Mouse (Mus musculus): ENCODE data around the gene Prkaa2.

The Prkaa2 gene

DNA sequence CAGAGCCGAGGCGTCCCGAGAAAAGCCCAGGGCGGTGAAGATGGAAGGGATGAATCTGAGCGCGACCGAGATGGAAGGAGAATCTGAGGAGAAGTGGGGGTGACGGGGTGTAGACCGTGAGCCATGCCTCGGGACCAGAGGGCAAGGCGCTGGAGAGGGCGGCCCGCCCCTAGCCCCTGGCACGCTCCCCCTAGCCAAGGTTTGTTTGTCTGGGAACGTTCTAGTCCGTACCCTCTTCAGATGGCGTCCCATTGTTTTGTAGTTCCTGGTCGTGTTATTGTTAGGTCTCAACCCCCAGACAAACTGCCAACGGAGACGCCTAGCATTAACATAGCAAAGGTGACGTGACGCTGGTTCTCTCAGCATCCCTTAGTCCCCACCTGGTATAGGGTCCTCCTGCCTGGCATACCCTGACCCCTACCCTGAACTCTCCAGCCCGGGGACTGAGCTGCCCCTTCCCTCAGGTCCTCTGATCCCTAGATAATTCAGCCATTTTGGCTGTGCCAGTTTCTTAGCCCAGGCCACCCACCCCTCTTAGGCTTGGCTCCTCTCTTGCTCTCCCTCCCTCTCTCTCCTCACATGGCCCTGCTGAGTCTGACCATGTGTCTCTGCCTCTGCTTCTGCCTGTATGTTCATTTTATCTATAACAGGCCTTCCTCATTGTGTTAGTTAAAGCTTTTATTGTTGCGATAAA lies 447 bp upstream of the Prkaa2 start:
- peak; percentile 42 to 52 for DNase-seq (ENCODE audit: low spot score in 2 of 2)

DNA sequence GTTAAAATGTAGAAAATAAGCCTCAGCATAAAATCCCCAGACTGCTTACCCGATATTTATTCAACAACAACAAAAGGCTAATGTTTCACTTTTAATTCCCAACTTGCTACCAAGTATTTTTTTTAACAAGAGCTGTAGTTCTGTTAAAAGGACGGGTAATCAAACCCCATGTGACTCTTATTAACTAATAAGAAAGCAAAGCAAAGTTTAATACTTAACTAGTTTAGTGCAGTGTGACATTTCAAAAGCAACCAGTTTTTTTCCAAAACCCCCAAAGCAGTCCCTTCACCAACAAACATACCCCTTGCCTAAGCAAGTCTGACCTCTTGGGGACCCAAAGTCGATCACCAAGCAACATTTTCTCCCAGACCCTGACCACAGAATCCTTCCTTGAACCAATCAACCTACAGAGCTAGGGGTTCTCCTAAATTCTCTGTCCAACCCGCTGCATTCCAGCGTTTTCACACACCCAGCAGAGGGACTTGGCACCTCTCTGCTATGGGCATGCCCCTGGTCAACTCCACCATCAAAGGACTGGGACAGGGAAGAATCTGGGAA lies 970 bp downstream of the Prkaa2 start:
- DNase-seq (ENCODE audit: low spot score in 2 of 2) = no peak

DNA sequence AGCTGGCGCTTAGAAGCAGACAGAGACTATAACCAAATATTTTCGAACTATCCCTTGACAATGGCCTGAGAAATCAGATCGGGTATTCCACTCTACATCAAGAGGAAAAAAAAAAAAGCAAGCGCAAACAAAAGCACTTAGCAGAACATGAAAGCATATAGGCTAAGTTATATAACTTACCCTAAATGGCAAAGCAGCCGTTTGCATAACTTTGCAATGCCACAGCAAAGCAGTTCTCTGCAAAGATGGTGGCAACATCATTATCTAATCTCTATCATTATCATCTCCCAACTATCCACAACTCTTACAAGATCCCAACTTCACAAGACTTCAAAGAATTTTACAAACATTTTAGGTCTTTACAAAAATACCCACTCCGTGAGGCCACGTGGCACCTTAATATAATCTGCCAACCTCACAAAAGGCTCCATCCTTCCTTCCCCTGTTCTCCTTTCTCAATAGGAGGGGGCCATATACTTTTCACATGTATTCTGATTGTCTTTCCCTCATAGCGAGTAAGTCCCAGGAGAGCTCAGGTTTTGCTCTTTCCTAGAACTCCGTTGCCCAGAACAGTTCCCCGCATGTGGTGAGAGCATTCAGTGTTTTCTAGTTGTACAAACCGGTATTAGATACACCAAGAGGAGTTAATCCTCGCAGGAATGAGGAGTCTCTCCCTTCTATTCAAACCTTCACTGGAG lies 1.6 kb downstream of the Prkaa2 start:
- DNase-seq (ENCODE audit: low spot score in 2 of 2) = no peak

DNA sequence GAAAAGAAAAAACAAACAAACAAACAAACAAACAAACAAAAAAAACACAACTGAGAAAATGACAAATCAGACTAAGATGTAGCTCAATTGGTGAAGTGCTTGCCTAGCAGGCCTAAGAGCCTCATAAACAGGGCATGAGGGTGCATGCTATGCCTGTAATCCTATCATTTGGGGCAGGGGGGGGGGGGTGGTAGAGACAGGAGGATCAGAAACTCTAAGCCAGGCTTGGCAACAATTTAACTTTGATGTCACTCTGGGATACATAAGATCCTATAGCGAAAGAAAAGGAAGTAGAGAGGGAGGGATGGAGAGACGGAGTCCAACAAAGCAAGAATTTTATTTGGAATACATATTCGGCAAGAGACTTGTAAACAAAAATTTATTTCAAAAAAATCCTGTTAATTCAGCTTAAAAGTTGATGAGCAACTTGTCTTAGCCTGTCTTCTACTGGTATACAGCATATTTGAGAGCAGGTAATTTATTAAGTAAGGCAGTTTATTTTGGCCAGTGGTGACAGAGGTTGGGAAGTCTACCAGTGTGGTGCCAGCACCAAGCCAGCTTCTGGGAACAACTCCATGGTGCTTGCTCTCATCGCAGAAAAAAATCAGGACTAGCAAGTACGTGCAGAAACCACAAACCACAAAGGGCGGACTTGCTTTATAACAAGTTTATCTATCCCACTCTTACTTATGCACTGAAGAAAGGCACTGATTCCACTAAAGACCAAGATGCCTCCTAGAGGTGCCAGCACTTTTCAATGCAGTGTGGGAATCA lies 5.4 kb downstream of the Prkaa2 start:
- DNase-seq (ENCODE audit: low spot score in 2 of 2) = no peak

DNA sequence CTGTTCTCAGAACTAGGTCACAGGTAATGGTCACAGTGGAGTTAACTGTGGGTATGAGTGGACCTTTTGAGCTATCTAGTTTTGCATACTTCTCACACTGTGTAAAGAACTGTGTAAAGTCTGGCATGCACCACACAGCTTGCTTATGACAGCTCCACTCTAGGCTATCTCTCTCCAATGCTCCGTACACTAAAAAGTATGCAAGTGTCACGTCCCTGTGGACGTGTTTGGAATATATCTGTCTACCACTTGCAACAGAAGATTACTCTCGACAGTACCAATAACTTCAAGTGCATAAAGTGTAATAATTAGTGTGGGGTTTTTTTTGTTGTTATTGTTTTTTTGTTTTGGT lies 8.4 kb downstream of the Prkaa2 start:
- DNase-seq (ENCODE audit: low spot score in 2 of 2) = no peak

DNA sequence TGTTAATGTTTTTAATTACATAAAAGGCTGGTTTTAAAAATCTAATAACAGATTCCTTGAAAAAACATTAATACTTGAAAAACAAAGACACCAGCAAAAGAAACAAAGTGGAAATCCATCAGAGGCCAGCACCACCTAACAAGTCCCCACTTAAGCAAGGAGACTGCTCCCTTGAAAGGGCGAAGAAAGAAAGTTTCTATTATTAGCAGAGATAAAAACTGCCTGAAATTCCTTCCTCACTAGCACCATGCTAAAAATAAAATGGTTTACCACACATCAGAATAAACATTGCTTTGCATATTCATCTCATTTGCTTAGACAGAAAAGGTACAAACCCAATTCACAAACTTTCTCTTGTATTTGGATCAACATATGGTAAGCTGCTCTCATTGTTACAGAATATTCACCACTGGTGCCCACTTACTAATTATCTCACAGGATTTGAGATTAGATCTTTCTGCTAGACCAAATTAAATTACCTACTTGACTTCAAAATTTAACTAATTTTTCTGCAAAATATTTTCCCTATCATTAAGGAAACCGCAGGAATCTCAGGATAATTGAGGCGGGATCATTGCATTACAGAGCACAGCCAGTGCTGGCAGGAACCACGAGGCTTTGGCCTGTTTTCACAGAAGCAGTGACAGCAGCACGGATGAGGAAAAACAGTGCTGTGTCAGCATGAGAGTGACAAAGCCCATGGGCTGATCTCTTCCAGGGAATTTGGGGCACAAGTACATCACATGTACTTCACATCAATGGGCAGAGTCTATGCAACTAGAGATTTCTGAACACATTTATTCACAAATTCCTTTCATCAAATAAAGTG lies 9.0 kb downstream of the Prkaa2 start:
- DNase-seq (ENCODE audit: low spot score in 2 of 2) = no peak

DNA sequence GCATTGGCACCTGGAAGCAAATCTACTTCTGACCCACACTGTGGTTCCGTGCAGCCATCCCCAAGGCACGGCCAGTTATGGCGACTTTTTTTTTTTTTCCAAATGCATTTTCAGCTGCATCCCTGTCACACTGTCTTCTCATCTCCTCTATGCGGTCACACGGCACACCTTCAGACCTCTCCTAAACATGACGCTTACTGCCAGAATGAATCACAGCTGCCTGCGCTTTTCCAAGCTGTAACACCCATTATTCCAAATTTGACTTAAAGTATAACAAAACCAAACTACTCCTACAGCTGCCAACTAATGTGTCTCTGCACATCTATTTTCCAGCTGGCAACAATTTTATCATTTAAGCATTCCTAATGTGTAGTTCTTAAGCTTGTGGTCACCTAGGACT lies 11.0 kb downstream of the Prkaa2 start:
- DNase-seq (ENCODE audit: low spot score in 2 of 2) = no peak

DNA sequence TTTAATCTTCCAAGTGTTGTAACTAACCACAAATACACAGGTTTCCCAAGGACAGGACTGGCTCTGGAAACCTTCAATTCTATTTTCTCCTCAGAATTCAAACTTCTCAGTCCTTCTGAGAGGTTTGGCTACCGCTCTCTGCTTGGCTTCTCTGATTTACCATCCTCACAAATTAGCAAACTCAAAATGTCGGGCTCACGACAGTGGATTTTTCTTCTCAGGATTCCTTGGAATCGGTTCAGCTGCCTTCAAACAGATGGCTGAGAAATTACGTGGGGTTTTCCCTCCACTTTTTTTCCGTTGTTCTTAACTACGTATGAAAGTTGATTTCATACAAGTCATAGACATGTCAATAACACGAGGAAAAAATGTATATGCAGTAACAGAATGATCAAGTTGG lies 11.5 kb downstream of the Prkaa2 start:
- no peak for DNase-seq (ENCODE audit: low spot score in 2 of 2)

DNA sequence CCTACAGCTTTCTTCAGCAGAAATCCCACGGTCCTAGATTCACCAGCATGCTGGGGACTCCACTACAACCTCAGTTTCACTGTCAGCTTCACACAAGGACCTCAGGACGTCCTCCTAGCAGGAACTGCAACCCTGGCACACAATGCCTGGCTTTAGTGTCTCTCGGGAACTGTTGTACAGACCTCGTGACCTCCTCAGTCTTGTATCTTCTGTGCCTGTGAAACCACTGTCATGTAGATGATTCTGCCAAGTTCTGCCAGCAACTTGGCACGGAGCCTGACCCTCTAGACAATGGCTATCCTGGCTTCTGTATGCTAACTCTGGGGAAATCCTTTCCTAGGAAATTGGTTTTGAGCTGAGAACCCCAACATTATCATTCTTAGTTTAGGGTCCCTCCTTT lies 14.4 kb downstream of the Prkaa2 start:
- DNase-seq (ENCODE audit: low spot score in 2 of 2) = no peak

DNA sequence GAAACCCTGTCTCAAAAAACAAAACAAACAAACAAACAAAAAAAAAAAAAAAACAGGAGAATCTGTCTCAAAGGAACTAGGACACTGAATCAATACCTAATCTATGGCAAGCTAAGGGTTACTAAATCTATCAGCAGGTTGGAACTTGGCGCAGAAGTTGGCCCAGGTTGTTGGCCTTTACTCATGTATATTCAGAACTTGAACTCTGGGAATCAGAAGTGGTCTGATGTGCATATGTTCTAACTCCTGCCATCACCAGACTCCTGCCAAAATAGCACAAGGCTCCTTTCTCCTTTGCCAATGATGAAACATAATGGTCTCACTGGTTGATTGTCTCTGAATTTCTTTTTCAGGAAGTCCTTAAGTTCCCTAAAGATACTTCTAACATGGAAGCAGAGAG lies 15.7 kb downstream of the Prkaa2 start:
- DNase-seq (ENCODE audit: low spot score in 2 of 2) = no peak

DNA sequence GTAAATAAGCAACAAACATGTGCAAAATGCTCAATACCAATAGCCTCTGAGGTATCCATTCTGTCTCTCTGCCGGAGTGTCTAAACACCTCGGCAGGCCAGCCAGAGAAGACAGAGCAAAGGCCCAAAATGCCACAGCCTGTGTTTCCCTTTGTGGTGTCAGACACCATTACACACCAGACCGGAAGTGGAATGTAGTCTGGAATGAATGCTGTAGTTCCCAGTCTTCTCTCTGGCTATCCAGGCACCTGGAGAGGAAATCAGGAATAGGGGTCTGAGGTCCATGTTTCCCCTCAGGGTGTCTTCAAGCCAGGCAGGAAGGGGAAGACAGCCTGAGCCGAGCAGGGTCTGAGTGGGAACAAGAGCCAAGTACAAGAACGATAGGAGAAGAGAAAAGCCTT lies 19.3 kb downstream of the Prkaa2 start:
- DNase-seq (ENCODE audit: low spot score in 2 of 2) = no peak

DNA sequence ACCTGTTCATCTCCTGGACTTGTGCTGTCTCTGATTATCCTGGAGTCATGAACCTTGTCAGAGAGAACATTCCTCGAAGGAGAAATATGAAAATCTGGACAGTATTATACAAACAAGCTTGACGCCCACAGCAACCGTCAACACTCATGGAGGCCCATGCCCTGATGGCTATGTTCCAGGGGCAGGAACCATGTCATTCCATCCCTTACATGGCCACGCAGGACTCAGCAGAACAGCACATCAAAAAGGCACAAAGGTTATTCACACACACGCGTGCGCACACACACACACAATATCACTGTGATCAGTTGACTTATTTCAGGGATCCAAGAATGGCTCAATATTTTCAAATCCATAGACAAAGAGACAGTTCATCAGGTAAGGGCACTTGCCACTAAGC lies 20.3 kb downstream of the Prkaa2 start:
- no peak for DNase-seq (ENCODE audit: low spot score in 2 of 2)

DNA sequence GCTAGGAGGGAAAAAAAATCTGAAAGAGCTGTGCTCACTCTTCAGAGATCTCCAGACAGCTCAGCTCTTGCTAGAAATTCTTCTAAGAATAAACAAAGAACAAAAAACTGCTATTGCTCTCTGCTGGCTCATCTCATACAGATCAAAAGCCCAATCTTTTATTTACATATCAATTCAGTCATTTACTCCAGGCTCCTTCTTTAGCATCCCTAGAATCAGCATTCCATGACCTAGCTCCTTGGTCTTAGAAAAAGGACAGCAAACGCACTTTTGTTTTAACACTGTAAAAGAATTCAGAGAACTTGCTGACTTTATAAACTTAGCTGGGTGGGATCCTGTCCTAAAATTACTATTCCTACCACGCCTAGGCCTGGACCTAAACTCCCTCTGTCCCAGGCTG lies 21.0 kb downstream of the Prkaa2 start:
- DNase-seq (ENCODE audit: low spot score in 2 of 2) = no peak

DNA sequence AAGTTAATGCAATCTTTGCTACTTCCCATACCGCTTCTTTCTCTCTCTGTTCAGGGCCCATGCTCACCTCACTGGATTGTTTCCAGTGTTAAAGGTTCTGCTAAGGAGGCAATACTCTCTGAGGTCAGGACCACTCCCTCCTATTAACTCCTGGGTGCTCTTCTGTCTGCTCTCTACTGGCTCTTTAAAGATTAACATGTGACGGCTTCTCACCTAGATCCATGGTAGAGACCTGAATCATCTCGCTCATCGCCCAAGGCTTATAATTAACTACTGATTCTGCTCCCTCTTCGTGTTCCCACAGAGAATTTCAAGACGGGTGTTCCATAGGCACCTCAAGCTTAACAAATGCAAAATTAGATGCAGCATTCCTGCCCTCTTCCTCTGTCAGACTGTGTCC lies 33.5 kb downstream of the Prkaa2 start:
- no peak for DNase-seq (ENCODE audit: low spot score in 2 of 2)

DNA sequence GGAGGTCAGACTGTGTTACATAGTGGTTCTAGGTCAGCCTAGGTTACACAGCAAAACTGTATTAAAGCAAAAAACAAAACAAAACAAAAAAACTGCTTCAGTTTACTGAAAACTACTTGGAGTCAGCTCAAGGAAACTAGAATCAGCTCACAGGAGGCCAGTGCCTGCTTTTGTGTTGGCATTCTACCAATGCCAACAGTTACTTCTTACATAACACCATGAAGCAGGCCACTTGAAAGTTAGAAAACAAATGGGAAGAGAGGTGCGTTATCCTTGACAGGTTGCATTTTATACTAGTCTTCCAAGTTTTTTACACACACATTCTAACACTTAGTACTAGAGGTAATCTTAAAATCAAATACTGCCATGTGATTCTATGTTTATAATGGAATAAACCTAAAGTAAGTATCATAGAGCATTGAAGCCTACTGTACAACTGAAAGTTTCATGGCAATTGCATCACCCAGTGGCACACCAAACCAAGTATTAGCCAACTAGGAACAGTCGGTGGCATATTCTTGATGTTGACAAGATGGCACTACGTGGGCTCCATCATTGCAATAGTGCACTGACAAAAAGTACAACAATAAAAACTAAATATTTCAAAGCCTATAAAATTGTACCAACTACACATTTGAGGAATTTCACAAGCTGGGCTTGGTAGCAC lies 37.8 kb downstream of the Prkaa2 start:
- DNase-seq (ENCODE audit: low spot score in 2 of 2) = no peak

DNA sequence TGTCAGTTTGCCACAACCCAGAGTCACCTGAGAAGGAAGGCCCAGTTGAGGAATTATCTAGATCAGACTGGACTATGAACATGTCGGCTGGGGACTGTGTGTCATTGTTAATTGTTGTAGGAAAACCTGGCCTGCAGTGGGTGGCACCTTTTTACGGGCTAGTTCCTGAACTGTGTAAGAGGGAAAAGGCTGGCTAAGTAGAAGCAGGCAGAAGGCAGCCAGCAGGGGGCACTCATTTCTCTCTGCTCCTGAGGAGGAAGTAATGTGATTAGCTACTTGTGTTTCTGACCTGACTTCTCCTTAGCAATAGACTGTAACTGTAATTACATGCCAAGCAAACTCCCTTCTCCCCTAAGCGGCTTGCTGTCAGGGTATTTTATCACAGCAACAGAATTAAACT lies 38.7 kb downstream of the Prkaa2 start:
- DNase-seq (ENCODE audit: low spot score in 2 of 2) = peak in 1 of 2 experiments; percentile 53

DNA sequence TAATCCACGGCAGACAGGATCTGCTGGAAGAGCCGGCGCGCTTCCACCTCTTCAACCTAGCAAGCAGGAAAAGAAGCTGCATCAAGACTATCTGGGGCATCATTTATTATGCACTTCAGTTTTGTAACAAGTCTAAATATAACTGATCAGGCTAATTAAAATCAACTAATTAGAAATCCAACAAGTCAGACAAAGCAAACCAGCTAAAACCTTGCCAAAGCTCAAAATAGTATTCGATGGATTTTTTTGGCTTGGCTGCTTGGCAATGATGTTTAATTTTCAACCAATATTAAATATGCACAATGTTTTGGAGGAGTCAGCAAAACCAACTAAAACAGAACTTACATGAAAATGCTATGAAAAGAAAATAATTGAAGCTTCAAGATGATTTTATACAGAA lies 58.4 kb downstream of the Prkaa2 start:
- no peak for DNase-seq (ENCODE audit: low spot score in 2 of 2)

DNA sequence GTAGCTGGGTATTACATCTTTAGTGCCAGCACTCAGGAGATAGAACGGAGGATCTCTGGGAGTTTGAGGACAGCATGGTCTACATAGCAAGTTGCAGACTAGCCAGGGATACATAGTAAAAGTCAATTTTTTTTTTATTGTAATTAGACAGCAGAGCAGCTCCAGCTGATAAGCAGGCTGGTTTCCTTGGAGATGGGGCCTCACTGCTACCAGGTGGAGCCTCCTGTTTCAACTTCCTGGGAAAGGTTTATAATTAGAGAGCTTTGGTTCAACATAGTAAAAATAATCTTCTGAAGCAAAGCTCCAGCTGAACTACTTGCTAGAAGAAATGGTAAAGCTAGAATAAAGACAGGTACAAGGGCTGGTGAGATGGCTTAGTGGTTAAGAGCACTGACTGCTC lies 59.6 kb downstream of the Prkaa2 start:
- DNase-seq (ENCODE audit: low spot score in 2 of 2) = no peak

DNA sequence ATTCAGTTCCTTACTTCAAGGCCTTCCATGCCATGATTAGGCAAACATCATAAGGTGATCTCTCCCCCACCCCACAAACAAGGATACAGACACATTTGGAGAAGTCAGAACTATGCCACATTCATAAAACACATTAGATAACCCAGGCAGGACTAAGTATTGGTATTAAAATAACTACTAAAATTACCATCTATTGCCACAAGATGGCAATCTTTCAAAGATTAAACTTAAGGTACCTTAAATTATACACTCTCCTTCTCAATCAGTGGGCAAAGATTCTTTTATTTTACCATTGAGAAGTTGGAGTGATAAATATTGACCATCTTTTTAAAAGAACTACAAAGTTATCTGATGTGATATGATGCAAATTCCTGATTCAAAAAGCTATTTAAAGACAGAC lies 75.4 kb downstream of the Prkaa2 start:
- DNase-seq (ENCODE audit: low spot score in 2 of 2) = no peak

DNA sequence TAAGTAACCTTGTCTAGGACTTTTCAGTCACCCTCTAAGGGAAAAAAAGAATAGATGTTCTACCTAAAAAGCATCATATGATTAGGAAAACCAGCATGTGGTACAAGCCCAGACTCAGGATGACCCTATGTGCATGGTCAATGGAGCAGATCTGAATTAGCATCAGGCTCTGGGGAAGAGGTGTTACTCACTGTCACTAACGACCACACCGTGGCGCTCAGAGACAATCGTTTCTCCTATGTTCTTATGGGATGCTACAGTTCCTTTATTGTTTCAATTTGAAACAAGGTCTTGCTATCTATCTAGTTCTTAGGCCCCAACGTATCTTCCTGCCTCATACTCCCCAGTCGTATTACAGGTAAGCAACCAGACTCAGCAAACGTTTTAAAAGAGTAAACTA lies 76.5 kb downstream of the Prkaa2 start:
- DNase-seq (ENCODE audit: low spot score in 2 of 2) = no peak

DNA sequence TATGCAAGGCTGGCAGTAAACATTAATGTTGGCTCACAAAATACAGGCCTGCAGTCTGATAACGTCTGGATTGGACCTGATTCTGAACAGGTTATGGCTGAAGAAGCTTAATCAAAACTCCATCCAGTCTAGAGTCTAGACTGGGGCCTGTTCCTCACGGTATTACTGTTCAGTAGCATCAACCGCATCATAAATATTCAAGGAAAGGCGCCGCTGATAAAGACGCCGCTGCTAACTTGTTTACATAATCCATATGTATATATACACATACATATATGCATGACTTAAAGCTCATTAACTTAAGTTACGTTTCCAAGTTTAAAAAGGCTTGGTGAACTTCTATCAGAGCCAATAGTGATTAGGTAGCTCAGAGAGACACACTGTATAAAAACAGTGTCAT lies 78.6 kb downstream of the Prkaa2 start:
- DNase-seq (ENCODE audit: low spot score in 2 of 2) = no peak
